Mouse (Mus musculus): ENCODE results near the gene Cmpk1.

Gene Cmpk1

DNA sequence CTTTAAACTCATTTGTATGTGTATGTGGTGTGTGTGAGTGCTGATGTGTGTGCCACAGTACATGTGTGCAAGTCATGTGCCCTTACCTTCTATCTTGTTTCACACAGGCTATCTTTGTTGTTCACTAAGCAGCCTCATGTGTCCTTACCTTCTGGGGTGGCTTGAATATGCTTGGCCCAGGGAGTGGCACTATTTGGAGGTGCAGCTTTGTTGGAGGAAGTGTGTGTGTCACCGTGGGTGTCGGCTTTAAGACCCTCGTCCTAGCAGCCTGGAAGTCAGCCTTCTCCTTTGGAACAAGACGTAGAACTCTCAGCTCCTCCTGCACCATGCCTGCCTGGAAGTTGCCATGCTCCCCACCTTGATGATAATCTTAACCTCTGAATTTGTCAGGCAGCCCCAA, 40.6 kb downstream of the Cmpk1 start:
- CTCF ChIA-PET = no interaction called here

DNA sequence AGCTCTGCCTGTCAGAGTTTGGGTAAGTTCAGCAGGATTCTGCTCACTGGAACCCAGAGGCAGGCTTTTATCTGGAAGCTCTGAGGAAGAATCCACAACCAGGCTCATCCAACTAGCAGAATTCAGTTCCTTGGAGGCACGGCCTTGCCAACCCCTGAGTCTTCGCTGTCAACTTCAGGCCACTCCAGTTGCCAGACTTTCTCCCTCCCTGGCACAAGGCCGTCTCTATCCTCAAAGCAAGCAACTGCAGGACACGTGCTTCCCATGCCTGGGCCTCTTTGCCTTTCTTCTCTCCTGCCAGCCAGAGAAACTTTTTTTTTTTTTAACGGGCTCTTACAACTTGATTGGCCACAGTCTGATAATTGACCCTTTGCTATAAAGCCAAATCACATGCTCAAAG, 42.0 kb downstream of the Cmpk1 start:
- CTCF ChIA-PET = no interaction called here

DNA sequence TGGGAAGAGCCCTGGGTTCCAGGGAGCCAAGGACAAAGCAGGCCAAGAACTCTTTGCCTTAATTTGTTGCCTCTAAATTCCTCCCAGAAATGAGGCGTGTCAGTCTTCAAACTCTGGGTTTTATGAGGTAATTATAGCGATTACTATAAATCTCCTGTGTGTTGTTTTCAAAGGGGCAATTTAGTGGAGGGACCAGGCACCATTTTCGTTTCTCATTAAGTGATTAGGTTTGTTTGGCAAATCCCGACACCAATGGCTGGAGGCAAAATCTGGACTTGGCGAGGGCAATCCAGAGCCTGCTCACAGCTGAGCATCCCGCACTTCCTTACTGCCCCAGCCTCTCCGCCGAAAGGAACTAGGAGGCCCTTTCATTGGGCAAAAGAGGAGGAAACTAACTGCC, 44.5 kb downstream of the Cmpk1 start:
- CTCF ChIA-PET = interaction anchor here (0.6 kb wide), 1 partner anchor 28 kb away, joined by 3 read pairs; no protein-coding TSS in a partner anchor

DNA sequence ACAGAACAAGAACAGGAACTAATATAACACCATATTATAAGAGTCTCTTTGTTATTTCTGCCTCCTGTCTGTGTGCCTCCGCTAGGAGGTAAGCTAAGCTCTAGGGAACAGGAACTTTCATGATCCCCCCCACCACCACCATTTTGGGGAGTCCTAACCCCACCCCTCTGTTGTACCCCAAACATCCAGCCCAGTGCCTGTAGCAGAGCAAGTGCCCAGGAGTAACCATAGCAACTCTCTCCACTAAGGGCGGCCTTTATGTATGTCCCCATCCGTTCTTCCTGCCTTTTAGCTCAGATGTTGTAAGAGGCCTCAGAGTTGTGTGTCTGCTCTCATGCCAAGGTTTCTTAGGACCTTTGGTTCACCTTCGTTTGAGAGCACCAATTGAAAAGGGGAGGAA, 44.9 kb downstream of the Cmpk1 start:
- CTCF ChIA-PET = no interaction called here

DNA sequence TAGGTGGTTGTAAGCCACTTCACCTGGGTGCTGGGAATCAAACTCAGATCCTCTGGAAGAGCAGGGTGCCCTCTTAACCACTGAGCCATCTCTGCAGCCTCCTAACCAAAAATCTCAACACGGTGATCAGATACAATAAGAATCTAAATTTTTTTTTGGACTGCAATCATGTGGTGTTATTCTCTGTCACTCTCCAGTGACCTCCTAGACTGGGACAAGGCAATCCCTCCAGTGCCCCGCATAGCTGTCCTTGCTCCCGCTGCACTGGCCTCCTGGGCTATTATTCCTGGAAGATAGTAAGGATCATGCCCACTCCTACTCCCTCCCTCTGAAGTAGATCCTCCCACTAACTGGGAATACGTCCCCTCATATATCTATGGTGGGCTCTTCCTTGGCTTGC, 45.7 kb downstream of the Cmpk1 start:
- CTCF ChIA-PET = no interaction called here

DNA sequence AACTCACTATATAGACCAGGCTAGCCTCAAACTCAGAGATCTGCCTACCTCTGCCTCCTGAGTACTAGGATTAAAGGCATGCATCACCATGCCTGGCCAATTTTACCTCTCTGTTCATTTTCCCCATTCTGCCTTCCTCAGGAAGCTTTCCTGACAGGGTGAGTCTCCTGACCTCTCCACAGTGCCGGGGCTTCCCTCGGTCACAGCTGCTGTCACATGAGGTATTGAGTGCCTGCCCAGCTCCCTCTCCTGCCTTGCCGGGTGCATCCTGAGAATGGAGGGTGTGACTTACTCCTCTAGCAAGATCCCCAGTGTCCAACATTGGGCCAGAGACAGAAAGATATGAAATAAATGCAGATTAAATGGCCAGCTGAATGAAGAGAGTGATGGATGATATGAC, 48.8 kb downstream of the Cmpk1 start:
- CTCF ChIA-PET = no interaction called here

DNA sequence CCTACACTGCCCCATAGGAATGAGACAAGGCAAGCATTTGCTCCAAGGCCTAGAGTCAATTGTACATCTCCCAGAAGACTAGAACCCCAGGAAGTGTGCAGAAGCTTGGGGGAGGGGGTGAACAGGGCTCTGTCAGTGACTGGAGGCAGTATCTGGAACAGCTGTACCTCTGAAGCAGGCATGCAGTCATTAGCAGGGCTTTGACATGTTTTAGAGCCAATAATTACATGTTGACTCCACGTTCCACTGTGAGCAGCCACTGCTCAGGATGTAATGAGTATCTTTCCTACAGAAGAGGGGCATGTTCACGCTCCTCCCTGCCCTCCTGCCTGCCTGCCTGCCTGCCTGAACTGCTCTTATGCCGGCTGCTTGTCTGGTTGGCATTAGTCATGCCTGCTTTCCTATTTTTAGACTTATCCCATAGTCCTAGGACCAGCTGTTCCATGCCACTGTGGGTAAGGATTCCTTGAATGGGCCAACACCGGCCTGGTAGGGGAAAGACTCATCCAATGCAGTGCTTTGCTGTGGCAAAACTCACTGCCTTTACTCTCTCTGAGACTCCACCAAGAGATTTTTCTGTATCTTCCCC, 49.5 kb downstream of the Cmpk1 start:
- CTCF ChIA-PET = no interaction called here

DNA sequence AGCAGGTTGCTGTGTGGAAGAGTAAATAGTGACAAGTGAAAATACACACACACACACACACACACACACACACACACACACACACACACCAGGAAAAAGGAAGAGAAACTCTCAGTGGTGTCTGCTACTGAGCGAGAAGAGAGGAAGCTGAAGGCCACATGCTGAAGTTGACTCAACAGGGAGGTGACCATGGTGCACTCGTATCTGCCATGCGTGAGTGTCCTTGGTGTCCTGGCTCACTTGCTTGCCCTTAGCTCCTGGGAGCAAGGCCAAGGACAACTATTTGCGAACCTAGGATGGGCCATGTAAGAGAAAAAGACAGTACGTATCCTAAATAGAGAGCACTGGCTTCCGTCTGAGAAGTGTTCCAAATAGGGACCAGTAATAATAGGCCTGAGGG, 52.9 kb downstream of the Cmpk1 start:
- CTCF ChIA-PET = no interaction called here

DNA sequence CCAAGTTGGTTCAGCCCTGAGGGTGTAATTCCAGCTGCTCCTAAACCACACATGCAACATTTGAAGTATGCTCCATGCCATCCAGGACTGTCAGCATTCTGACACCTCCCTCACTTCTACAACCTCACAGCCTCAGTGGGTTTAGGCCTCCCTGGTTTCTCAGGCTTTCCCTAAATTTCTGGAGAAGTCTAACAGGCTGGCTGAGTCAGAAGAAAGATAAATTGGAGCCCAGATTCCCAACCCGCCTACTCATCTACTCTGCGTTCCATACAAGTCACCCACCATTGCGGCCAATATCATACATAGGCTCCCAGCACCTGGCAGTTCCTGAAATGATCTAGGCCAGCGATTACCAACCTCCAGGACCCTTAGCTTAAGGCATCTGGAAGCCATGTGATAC, 54.3 kb downstream of the Cmpk1 start:
- CTCF ChIA-PET = no interaction called here

DNA sequence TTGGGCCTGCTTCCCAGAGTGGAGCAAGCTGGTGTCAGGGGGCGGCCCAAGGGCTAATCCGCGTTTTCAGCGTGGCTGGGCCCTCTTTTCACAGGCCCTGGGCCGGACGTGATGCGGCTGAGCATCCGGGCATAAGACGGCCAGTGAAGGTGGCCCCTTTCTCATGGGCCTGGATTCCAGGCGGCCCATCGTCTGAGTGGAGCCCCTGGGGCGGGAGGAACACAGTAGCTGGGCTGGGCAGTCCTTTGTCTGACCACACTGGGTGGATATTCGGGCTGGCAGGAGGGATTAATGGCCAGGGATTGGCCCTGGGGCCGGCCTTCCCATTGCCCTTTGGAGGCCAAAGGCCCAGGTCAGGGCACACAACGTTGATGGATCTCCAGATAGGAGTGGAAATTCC, 57.9 kb downstream of the Cmpk1 start:
- CTCF ChIA-PET = no interaction called here

DNA sequence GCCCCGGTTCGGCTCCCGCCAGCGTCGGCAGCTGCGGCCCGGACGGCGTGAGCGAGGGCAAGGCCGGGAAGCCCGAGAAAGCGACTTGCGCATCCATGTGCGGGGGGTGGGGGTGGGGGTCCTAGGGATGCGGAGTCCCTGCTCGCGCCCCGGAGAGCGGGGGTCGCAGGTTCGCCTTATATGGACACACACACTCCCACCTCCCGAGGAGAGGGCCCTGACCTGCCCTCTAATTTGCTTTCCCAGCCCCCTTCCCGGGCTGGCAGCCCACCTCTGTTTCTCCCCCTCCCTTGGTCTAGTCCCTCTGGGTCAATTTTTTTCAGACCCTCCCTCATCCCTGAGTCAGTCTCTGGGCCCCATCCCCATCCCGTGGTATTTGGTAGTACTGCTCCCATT, 61.1 kb downstream of the Cmpk1 start, which contains the start of gene Foxe3:
Gene Foxe3, minus strand, starts transcription at position 97 of the 396 bp plus-strand sequence.
- CTCF ChIA-PET = no interaction called here

DNA sequence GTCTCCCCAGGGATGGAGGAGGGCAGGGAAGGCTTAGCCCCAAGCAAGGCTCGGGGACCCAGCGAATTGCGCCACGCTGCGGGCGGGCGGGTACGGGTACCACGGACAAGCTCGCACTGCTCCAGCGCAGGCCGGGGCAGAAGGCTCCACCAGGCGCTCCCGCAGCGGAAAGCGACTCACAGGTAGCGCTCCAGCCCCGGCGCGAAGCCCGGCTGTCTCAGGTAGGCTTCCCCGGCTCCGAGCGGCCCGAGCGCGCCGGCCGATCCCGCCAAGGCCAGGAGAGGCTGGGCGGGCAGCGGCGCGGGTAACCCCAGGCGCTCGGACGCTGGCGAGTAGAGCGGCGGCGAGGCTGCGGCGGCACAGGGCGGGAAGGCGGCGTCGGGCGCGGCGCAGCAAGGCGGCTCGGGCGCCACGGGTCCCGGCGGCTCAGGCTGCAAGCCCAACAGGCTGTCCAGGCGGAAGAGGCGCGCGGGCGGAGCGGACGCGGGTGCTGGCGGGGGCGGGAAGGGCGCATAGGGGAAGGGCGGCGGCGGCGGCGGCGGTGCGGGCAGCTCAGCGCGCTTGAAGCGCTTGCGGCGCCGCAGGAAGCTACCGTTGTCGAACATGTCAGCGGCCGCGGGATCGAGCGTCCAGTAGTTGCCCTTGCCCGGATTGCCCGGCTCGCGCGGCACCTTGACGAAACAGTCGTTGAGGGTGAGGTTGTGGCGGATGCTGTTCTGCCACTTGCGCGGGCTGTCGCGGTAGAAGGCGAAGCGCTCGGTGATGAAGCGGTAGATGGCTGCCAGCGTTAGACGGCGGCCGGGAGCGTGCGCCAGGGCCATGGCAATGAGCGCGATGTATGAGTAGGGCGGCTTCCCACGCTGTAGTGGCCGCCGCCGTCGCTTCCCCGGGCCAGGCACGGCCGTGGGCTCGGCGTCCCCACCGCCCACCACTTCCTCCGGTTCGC, 61.8 kb downstream of the Cmpk1 start:
- CTCF ChIA-PET = no interaction called here

DNA sequence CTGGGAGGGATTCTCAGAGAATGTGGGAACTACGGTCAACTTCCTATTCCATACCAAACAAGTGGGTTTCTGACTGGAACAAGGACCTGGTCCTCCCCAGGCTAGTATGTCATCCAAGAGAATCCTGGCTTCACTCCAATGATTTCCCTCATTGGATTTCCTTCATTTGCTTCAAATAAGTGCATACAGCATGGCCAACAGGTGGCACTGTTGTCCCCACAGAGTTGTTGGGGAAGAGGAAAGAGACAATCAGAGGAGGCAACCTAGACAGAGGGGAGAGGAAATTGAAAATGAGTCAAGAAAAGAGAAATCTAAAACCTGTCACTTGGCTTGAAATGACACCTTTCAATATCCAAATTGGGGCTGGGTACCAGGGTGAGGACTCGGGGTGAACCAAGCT, 70.0 kb downstream of the Cmpk1 start:
- CTCF ChIA-PET = no interaction called here

DNA sequence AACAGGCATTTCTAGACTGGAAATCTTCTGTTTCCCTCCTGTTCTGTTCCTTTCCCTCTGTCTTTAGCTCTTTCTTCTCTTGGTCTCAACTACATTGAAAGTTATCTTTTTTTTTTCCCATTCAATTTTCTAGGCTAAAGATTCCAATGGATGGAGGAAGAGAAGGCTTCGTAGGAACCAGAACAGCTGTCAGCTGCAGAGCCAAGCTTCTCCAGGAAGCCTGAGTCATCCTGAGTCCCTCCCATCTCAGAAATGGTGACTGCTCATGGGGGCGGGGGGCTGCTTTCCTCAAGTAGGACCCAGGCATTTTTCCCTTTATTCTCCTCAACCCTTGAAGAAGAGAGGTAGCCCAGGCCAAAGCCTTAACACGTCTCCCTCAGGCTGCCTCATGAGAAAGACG, 71.0 kb downstream of the Cmpk1 start:
- CTCF ChIA-PET = no interaction called here

DNA sequence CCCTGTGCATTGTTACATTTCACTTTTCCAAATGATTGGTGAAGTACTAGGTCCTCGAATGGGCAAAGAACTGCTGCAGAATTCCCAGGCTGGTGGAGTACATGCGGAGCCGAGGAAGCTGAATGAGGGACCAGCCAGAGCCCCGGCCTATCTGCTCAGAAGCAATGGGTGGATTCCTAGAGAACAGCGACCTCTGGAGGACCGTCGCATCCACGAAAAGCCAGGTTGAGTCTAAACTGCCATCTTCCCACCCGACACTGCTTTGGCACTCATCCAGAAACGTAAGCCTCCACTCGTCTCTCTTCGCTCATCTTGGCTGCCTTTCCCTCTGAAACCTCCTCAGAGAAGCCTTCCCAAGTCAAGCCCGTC, 73.5 kb downstream of the Cmpk1 start:
- CTCF ChIA-PET = interaction anchor here (1.1 kb wide), 1 partner anchor 34 kb away, joined by 3 read pairs; no protein-coding TSS in a partner anchor

DNA sequence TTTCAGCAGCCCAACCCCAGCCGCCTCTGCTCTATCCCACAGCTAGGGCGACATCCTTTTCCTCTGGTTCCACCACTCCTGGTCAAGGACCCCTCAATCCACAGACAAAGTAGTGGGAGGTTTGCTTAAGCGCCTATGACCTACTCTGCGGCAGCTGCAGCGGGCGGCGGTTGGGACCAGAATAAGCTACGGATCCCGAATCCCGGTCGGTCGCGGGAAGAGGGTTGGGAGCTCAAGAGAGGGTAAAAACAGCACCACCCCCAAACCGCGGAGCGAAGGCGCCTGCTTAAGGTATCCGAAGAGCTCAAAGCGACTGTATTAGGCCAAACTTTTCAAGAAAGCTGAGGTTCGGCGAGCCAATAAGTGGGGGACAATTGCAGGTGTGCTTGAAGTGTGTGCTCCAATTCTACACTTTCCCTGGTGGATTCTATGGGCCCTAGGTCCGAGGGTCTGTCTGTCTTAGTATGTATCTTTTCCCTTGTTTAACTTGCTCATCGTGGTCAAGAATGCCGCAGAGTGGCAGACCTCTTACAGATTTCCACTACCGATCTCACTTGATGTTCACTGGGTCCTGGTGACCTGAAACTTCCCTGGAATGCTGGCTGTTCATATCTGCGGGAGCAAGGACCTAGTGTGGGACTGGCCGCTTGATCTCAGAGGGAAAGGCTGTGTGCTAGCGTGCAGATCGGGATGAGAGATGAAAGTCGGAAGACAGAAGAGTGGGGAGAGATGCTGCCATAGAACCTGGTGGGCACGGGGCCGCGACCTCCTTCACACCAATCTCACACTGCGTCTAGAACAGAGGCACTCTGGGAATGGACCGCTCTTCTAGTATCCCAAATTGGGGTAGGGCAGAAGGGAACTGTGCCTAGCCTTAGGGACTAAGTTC, 74.1 kb downstream of the Cmpk1 start:
- CTCF ChIA-PET = interaction anchor here (0.7 to 1.1 kb wide), 2 partner anchors 11 to 34 kb away, joined by 3 read pairs; no protein-coding TSS in a partner anchor

DNA sequence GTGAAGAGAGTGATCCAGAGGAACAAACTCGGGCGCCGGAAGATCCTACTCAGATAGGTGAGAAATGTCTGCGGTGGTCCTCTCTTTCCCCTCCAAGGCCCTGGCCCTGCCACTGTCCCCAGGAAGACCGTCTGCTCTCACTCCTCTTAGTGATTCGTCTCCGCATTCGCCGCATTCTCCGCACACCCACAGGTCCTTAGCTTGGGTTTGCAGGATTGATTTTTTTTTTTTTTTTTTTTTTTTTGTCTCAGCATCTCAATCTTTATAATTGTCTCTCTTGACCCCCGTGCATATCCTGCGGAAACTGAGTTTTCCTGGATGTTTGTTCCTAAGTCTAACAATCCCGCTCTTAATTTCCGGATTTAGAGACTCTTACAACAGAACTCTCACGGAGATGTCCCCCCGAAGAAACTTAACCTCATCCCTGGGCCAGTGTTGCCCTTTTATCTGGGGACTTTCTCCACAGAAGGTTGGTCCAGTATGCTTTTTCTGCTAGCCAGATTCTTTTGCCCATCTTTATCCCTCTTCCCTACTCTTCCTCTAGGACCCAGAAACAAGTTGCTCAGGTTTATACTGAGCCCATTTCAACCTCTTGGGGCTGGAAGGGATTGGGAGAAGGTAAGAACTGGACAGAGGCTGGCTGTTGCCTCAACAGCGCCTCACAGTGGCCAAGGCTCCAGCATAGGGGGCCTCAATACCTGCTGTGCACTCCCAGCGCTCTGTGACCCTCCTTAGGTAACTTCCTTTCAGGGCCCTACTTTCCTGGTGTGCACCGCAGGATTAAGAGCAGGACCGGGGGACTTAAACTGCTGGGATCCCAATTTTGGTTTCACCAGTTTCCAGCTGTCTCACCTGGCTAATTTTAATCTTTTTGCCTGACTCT, 77.2 kb downstream of the Cmpk1 start:
- CTCF ChIA-PET = interaction anchor here (0.6 to 0.9 kb wide), 2 partner anchors 73 to 142 kb away, joined by 3 read pairs; no protein-coding TSS in a partner anchor
